Mouse (Mus musculus) gonadal fat pad, adult 2 months (tissue): ENCODE data around the gene E130114P18Rik. TPM values are rescaled to one million over a fixed set of nuclear protein-coding genes. Genes with fewer than 3 reads are reported as not detected.

Source experiments
- DNase-seq: peaks from one replicate; pipeline ENCODE4 v3.0.0-alpha.2; 2012; ENCODE audit warnings: low read depth
- polyA plus RNA-seq: library from polyadenylated mRNA; depleted of rRNA; stranded (reverse); fragments of >200 nt; gene quantifications from 2 replicates; pipeline ENCODE4 v1.2.3, GENCODE M21; 2012; rRNA removed

E130114P18Rik gene
- 0.11 TPM in 1 of 2 replicates, not detected in the other for polyA plus RNA-seq

DNA sequence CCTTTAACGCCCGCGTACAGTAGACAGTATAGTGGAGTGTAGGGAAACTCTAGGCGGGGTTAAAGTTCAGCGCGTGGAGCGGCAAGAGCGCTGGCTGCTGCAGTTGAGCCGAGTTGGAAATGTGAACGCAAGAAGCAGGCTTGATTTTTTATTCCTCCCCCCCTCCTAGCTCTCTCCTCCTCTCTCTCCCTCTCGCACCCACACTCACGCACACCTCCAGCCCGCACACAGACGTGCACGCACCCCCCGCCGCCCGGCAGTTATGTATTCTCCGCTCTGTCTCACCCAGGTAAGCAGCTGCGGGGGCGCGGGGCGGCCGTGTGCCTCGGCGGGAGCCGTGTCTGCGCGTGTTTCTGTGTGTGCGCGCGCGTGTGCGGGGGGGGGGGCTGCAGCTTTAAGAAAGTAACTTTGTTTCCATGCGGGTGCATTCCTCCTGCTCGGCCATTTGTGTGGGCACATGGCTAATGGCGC, at the start of gene E130114P18Rik:
TSS of gene E130114P18Rik (minus strand) at position 373 of the 471 bp plus-strand sequence.
- DNase-seq, result no peak

GRCm38 (mm10) chr4:97827115-97827514, 49.2 kb upstream of the E130114P18Rik start:
- no peak for DNase-seq

- DNase-seq, result no peak
Measured at GRCm38 (mm10) chr4:97825841-97826240, 48.0 kb upstream of the E130114P18Rik start.

DNA sequence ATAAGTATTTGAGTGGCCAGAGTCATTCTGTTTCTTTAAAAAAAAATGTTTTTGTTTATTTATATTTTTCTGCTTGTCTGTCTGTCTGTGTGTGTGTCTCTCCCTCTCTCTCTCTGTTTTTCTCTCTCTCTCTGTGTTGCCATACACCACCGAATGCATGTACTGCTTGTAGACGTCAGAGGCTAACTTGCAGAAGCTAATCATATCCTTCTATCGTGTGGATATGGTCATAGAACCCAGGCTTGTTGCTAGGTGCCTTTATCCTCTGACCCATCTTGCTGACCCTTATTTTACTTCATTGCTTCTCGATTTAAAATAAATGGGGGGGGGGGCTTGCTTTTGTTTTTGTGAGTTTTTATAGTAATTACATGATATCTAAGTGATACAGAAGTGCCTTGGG, 47.6 kb upstream of the E130114P18Rik start:
- DNase-seq, result no peak

- DNase-seq, result no peak
Measured at GRCm38 (mm10) chr4:97824451-97824850, 46.6 kb upstream of the E130114P18Rik start.

DNA sequence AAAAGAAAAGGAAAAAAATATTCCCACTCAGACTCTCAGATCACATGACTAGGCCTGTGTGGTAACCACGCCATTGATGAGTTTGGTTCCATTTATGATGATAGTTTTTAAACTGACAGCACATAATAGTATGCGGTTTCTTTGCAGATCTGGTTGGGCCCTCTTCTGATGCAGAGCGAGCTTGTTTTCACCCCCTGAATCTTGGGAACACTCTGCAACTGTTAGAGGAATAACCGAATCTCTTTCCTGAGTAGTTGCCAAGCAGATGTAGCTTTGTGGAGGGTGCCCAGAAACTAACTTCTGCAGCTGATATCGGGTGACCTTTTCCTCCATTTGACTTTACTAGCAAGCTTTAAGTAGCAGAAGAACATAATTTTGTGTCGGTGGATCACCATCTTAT, 45.6 kb upstream of the E130114P18Rik start:
- no peak for DNase-seq

DNA sequence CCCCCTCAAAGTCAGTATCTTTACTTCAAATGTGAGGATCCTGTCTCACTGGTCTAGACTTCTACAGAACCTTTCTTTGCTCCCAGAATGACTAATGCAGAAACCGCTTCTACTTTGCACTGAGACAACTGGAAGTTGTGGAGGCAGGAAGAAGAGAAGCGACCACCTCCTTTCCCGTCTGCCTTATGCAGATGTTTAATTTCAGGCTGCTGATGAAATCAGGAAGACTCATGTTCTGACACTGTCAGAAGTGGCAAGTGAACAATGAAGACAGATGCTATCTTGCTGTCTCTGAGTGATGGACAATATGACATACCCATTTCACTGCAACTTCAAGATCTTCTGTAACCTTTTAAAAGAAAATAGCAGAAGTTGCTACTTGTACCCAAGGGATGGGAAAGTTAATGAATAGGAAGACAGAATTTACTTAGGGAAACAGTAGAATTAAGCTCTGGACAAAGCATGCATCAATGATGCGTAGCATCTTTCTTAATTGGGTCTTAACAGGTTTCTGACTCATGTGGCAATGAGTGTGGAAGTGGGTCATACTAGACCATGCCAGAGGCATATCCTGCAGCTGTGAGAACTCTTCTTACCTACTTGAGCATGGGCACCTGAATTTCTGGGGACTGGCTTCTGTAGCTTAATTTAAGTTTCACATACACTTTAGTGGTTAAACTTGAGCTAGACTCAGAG, 43.8 kb upstream of the E130114P18Rik start:
- no peak for DNase-seq

DNA sequence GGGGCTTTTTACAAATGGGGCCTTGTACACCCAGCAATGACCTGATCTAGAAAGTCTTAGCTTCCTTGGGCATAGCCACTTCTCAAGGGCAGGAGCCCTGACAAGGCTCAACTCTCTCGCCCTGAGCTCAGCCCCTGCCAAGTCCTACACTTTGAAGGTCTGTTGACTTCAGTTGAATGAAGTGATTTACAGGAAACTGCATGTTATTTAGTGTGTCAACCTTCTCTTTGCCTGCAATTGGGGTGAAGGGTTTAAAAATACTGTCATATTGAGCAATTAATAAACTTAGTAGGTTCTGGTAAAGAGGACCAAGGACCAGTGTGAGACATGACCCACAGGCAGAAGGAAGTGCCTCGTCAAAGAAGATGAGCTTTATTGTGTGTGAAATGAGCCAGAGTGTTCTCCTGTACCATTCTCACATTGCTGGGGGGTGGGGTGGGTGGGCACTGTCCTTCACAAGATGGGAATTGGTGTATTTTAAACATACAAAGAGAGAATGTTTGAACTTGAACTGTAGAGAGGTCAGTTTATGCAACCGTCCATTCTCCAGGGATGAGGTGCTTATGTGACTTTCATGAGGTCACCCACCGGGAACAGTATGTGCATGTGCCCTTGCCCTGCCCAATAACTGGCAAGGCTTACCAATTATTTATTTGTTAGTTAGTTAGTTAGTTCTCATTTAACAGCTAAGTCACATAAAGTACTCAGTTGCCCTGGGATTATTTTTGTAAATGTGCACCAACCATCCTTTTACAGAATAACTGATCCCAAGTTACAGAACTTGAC, 42.8 kb upstream of the E130114P18Rik start:
- DNase-seq, result no peak

GRCm38 (mm10) chr4:97819101-97819500, 41.2 kb upstream of the E130114P18Rik start:
- DNase-seq, result no peak

GRCm38 (mm10) chr4:97818498-97818897, 40.6 kb upstream of the E130114P18Rik start:
- DNase-seq, result no peak

DNA sequence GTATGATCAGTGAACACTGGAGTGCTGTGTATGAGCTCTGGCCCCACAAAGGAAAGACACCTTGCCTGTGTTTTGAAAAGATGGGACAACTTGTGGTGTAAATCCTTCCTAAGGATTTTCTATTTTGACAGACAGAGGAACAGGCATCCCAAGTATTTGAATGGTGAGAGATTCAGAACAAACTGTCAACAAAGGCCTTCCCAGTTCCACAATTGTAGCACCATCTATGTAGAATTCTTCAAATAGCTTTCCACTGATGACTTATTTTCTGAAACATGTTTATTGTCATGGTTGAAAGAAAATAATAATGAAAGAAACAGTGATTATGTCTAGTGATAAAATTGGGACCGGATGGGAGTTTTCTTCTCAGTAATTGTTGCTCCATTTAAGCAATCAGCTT, 39.9 kb upstream of the E130114P18Rik start:
- DNase-seq, result no peak

- no peak for DNase-seq
Measured at GRCm38 (mm10) chr4:97816753-97817152, 38.9 kb upstream of the E130114P18Rik start.

DNA sequence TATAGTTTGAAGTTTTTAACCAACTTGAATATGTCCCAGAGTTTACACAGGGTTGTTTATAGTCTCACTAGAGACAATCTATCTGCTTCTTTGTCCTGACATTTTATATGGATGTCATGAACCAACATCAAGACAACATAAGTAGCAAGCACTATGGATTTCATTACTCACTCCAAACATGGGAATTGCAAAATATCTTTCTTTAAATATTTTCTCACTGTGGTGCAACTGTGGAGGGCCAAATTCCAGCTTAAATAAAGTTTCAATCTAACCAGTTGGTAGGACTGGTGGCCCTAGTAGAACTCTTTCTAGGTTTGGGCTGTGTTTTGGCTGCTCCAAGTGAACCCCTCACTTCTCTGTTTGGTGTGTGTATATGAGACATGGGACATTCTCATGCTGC, 38.1 kb upstream of the E130114P18Rik start:
- DNase-seq, result no peak

GRCm38 (mm10) chr4:97814515-97814914, 36.6 kb upstream of the E130114P18Rik start:
- DNase-seq, result no peak

DNA sequence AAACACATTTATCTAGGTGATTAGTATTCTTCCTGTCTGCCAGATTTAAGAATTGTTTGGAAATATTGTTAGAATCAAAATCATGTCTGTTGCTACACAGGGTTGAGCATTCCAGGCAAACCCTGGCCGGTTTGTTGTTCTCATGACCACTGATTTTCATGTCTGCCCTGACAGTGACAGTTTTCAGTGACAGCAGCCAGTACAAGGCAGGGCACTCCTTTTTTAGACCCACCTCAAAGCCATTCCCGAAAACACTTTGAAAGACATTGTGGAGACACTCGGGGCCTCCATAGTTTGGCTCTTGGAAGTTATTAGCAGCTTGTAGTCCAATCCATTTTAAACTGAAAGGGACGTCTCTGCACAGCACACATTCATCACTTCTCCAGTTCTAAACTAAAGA, 36.1 kb upstream of the E130114P18Rik start:
- DNase-seq, result no peak

DNA sequence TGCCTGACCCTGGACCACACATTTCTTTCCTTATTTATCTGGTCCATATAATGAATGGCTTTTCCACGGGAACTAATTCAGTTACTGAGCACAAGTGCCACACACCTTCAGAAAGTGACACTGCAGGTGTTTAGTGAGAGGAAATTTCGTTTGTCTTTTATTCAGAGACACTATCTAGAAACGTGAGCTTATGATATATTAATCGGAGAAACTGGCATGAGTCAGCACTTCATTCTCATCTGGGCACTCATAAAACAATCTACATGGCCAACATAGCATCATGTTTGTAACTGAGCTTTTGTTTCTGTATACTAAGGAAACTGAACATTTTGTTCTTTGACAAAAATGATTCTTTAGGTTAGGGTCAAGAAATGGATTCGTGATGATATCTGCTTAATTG, 35.2 kb upstream of the E130114P18Rik start:
- no peak for DNase-seq

- no peak for DNase-seq
Measured at GRCm38 (mm10) chr4:97810348-97810939, 32.6 kb upstream of the E130114P18Rik start.

DNA sequence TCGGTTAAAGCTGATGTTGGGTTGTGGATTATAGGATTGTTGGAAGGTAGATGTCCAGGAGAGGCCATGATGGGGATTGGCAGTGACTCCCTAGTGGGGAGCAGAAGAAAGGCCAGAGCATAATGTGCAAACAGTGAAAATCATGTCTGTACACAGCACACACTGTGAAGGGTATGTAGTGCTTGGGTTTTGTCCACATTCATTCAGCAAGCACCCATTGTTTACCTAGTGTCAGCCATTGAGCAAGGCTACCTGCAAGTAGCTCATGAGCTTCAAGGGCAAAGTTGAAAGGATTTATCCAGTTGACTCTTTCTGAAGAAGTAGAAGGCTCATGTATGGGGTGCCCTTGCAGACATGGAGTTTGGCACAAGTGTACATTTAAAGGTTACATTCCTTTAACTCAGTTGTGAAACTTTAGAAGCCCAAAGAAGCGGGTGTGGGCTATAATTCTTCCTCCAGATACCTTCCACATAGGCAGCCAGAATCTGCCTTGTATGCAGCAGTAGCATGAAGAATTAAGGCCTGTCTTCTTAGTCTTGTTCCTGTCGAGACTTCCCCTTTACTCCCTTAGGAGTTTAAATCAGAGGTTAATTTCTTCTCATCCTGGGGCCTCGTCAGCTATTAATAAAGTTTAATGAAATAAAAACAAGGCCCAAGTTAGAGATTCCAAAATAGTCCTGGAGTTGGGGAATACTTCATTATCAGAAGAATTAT, 31.9 kb upstream of the E130114P18Rik start:
- no peak for DNase-seq

DNA sequence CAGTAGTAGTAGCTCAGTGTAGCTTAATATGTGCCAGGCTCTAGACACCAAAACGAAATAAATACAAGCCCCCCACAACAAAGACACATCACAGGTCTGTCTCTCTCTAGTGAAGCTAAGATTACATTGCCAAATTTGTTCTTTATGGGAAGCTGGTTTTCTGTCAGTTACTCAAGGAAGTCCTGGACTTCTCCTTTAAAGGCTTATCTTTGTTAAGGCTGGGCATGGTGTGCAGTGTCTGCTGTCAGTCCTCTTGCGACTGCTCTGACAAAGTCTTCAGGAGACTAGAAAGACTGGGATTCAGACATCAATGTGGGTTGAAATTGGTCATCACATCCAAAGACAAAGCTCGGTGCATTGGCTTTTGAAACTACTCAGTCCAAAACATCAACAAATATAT, 31.0 kb upstream of the E130114P18Rik start:
- DNase-seq, result no peak

DNA sequence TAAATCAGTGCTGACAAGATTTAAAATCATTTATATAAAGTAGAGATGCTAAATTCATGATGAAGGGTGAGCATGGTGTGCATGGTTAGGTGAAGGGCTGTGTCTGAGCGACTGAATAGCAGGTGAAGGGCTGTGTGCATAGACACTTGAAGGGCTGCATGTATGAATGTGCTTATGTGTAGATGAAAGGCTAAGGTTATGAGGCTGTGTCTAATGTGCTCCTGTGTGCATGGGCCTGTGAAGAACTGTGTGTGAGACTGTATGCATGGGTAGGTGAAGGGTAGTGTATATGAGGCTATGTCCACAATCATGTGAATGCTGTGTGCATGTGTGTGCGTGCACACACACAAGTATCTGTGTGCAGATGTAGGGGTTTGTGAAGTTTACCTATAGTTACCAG, 29.0 kb upstream of the E130114P18Rik start:
- no peak for DNase-seq

- DNase-seq, result no peak
Measured at GRCm38 (mm10) chr4:97805896-97806808, 28.3 kb upstream of the E130114P18Rik start.
